Mouse (Mus musculus) olfactory bulb, adult 2 months (tissue): ENCODE measurements around the gene Asic2.

Experiments used
- CTCF ChIP-seq: fragments of 200-500 bp; IDR thresholded peaks from 2 replicates; pipeline ENCODE4 v1.5.1; 2012; ENCODE audit warnings: low read depth, mild to moderate bottlenecking, low read length, moderate library complexity; ENCODE audit not compliant: insufficient read depth
- POLR2A ChIP-seq: fragments of 200-500 bp; IDR thresholded peaks from 2 replicates; pipeline ENCODE4 v1.6.1; 2012; ENCODE audit warnings: mild to moderate bottlenecking, low read depth, low read length, moderate library complexity; ENCODE audit not compliant: insufficient read depth

DNA sequence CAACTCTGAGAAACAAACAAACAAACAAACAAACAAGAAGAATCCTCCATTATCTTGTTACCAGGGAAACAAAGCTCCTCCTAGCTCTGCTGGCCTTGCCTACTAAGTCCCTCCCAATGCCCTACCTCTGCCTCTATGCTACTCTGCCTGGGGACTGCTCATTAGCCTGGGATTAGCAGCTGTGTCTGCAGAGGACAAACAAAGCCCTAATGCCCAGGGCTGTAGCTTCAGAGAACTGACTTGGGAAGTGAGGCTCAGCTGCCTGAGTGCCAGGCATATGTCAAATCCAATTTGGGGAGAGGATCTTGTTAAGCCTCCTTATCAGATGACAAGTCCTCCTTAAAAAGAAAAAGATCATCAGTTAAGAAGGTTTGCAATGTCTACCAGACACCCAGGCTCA, 41.9 kb downstream of the Asic2 start:
- TF ChIP-seq CTCF: no peak
- TF ChIP-seq POLR2A: no peak
